Mouse (Mus musculus) megakaryocyte, embryonic 14.5 days (primary cell): ENCODE results near the gene Celf2.

Source experiments
- FLI1 ChIP-seq: IDR thresholded peaks from 2 replicates; pipeline ENCODE4 v1.6.1; 2012; ENCODE audit warnings: low read length, inconsistent platforms, mixed read lengths
- GATA1 ChIP-seq: IDR thresholded peaks from 3 replicates; pipeline ENCODE4 v1.6.1; 2012; ENCODE audit warnings: mixed read lengths, low read length, inconsistent platforms, borderline replicate concordance

- TF ChIP-seq FLI1, result no peak
- TF ChIP-seq GATA1, result no peak
Measured at GRCm38 (mm10) chr2:6927693-6928360, 581.5 kb downstream of the Celf2 start.
